Mouse (Mus musculus) heart, embryonic 13.5 days (tissue): ENCODE results near the gene Cmtm2a. TPM values are rescaled to one million over a fixed set of nuclear protein-coding genes. Genes with fewer than 3 reads are reported as not detected.
A peak's percentile ranks its signal among the peaks of the same experiment; 100 is the strongest.
"Not testable (repeated sequence)": the region's sequence is repeated elsewhere in the genome, so short reads cannot be mapped to it uniquely, and the experiment has no call there.

ENCODE experiments used
- ATAC-seq: fragments of 200-750 bp; cut with Nextera tagmentation; 2 replicates; pipeline ENCODE4 v1.8.0; 2017; ENCODE audit warnings: moderate TSS enrichment; ENCODE audit not compliant: insufficient number of reproducible peaks, low FRiP score, low TSS enrichment; ENCODE audit errors: extremely low read depth
- H3K27ac ChIP-seq: fragments of 300-500 bp; sonication (generic); replicated peaks from 2 replicates; pipeline ENCODE4 v1.5.1; 2015; ENCODE audit warnings: moderate library complexity, mild to moderate bottlenecking, inconsistent platforms
- H3K27me3 ChIP-seq: fragments of 300-500 bp; sonication (generic); replicated peaks from 2 replicates; pipeline ENCODE4 v1.6.1; 2015; ENCODE audit warnings: mild to moderate bottlenecking, inconsistent platforms
- H3K36me3 ChIP-seq: fragments of 300-500 bp; sonication (generic); 2 replicates; pipeline ENCODE4 v1.6.1; 2015; ENCODE audit warnings: mild to moderate bottlenecking, inconsistent platforms
- H3K4me1 ChIP-seq: fragments of 300-500 bp; sonication (generic); 2 replicates; pipeline ENCODE4 v1.6.1; 2015; ENCODE audit warnings: inconsistent platforms
- H3K4me2 ChIP-seq: fragments of 300-500 bp; sonication (generic); 2 replicates; pipeline ENCODE4 v1.6.1; 2015; ENCODE audit warnings: inconsistent platforms, mild to moderate bottlenecking, moderate library complexity
- H3K4me3 ChIP-seq: fragments of 300-500 bp; sonication (generic); 2 replicates; pipeline ENCODE4 v1.5.1; 2015; ENCODE audit warnings: moderate library complexity, mild to moderate bottlenecking, inconsistent platforms
- H3K9ac ChIP-seq: fragments of 300-500 bp; sonication (generic); 2 replicates; pipeline ENCODE4 v1.6.1; 2015; ENCODE audit warnings: inconsistent platforms, mild to moderate bottlenecking, moderate library complexity
- H3K9me3 ChIP-seq: fragments of 300-500 bp; sonication (generic); 2 replicates; pipeline ENCODE4 v1.6.1; 2016; ENCODE audit warnings: inconsistent platforms
- WGBS: fragments of 180-500 bp; shearing (Covaris S2); methylation state at CpG from one replicate; pipeline ENCODE4 v1.1.7; 2015; ENCODE audit warnings: mixed read lengths; 5-methylcytosine and 5-hydroxymethylcytosine counted together
- polyA plus RNA-seq: library from polyadenylated mRNA; unstranded; fragments of >200 nt; fragmentation: Nextera tagmentation; extraction: Ambion mirVana; gene quantifications from 2 replicates; pipeline ENCODE4 v1.2.1, GENCODE M21; 2015

Gene Cmtm2a
- polyA plus RNA-seq, 1 experiment from 2014 or later: not detected

- WGBS: 77% methylated on average over 6 of the region's 6 CpGs
These were observed 24.0 kb downstream of the Cmtm2a start for GRCm38 (mm10) chr8:104268937-104269440.

GRCm38 (mm10) chr8:104268368-104268767, 24.6 kb downstream of the Cmtm2a start:
- H3K4me3 ChIP-seq: no peak overlapping the region
- no peak for ATAC-seq
- peaks cover 15% of the 10 kb centered on the region for H3K36me3 ChIP-seq
- no peaks in the 10 kb centered on the region for H3K4me1 ChIP-seq
- no peak overlapping the region for H3K27ac ChIP-seq
- H3K9me3 ChIP-seq: no peaks in the 10 kb centered on the region
- no peak overlapping the region for H3K4me2 ChIP-seq
- H3K9ac ChIP-seq: no peak overlapping the region
- H3K27me3 ChIP-seq: no peaks in the 10 kb centered on the region

More at GRCm38 (mm10) chr8:104268937-104269440, 24.0 kb downstream of the Cmtm2a start:
- Histone ChIP-seq H3K4me3 (no peak overlapping the region), H3K27me3 (no peaks in the 10 kb centered on the region), H3K9me3 (no peaks in the 10 kb centered on the region), H3K36me3 (peaks cover 9% of the 10 kb centered on the region), H3K4me2 (no peak overlapping the region), H3K9ac (no peak overlapping the region), H3K4me1 (no peaks in the 10 kb centered on the region), H3K27ac (no peak overlapping the region)
- no peak for ATAC-seq

GRCm38 (mm10) chr8:104264271-104264935, 28.6 kb downstream of the Cmtm2a start:
- H3K36me3 ChIP-seq: peaks cover 31% of the 10 kb centered on the region
- not testable (repeated sequence) for H3K4me2 ChIP-seq, H3K27ac ChIP-seq, H3K4me1 ChIP-seq, H3K9me3 ChIP-seq, ATAC-seq, H3K27me3 ChIP-seq, H3K4me3 ChIP-seq, H3K9ac ChIP-seq
- WGBS: 93% methylated on average over 22 of the region's 22 CpGs

- 88% methylated on average over 5 of the region's 5 CpGs for WGBS
- not testable (repeated sequence) for H3K9ac ChIP-seq, H3K4me1 ChIP-seq, H3K9me3 ChIP-seq, H3K4me2 ChIP-seq, ATAC-seq, H3K4me3 ChIP-seq, H3K27ac ChIP-seq, H3K27me3 ChIP-seq
- peaks cover 55% of the 10 kb centered on the region for H3K36me3 ChIP-seq
These were observed 31.2 kb downstream of the Cmtm2a start for GRCm38 (mm10) chr8:104261802-104262201.

GRCm38 (mm10) chr8:104253016-104253415, 40.0 kb downstream of the Cmtm2a start:
- H3K4me3 ChIP-seq: no peak overlapping the region
- H3K27me3 ChIP-seq: no peaks in the 10 kb centered on the region
- H3K4me1 ChIP-seq: peaks cover 12% of the 10 kb centered on the region
- H3K27ac ChIP-seq: no peak overlapping the region
- H3K9ac ChIP-seq: no peak overlapping the region
- peaks cover 9% of the 10 kb centered on the region for H3K36me3 ChIP-seq
- H3K9me3 ChIP-seq: no peaks in the 10 kb centered on the region
- ATAC-seq: no peak
- WGBS: 86% methylated on average over 3 of the region's 3 CpGs
- no peak overlapping the region for H3K4me2 ChIP-seq

GRCm38 (mm10) chr8:104251461-104251860, 41.5 kb downstream of the Cmtm2a start:
- Histone ChIP-seq H3K27me3 (no peaks in the 10 kb centered on the region), H3K36me3 (0 out of 2 replicates have a peak, but pooled peaks cover 2% of the 10 kb centered on the region), H3K9ac (peak overlapping the region; percentile 88), H3K4me2 (peak overlapping the region; percentile 76), H3K4me3 (peak overlapping the region; percentile 68), H3K4me1 (peaks cover 25% of the 10 kb centered on the region), H3K27ac (peak overlapping the region; percentile 71; the same call in 1 of the 2 replicates), H3K9me3 (no peaks in the 10 kb centered on the region)
- under 1% methylated on average over 7 of the region's 7 CpGs for WGBS
- no peak for ATAC-seq

GRCm38 (mm10) chr8:104250439-104251367, 42.3 kb downstream of the Cmtm2a start, which contains the start of gene Cklf:
Gene Cklf (plus strand): TSS chr8:104250861.
- H3K9ac ChIP-seq: peak within 1 kb of the TSS; percentile 88
- peak within 1 kb of the TSS; percentile 68 for H3K4me3 ChIP-seq
- H3K36me3 ChIP-seq: 0 out of 2 replicates have a peak, but pooled peaks cover 4% of the 10 kb centered on the region
- H3K9me3 ChIP-seq: no peaks in the 10 kb centered on the region
- 3% methylated on average over 41 of the region's 41 CpGs for WGBS
- peak; percentile 72 for ATAC-seq
- no peaks in the 10 kb centered on the region for H3K27me3 ChIP-seq
- peaks cover 25% of the 10 kb centered on the region for H3K4me1 ChIP-seq
- peak within 1 kb of the TSS; percentile 71 for H3K27ac ChIP-seq
- peak within 1 kb of the TSS; percentile 76 for H3K4me2 ChIP-seq

GRCm38 (mm10) chr8:104249442-104249996, 43.5 kb downstream of the Cmtm2a start:
- no peak overlapping the region for H3K4me2 ChIP-seq
- H3K36me3 ChIP-seq: peaks cover 13% of the 10 kb centered on the region
- no peak overlapping the region for H3K4me3 ChIP-seq
- no peak overlapping the region for H3K9ac ChIP-seq
- no peaks in the 10 kb centered on the region for H3K27me3 ChIP-seq
- WGBS: 80% methylated on average over 7 of the region's 7 CpGs
- H3K9me3 ChIP-seq: no peaks in the 10 kb centered on the region
- no peak for ATAC-seq
- peaks cover 25% of the 10 kb centered on the region for H3K4me1 ChIP-seq
- H3K27ac ChIP-seq: no peak overlapping the region

GRCm38 (mm10) chr8:104248276-104248675, 44.7 kb downstream of the Cmtm2a start, which contains the start of gene Tk2:
Gene Tk2 (minus strand): TSS chr8:104248558.
- Histone ChIP-seq H3K4me2 (peak within 1 kb of the TSS; percentile 88), H3K27ac (0 out of 2 replicates have a peak within 1 kb of the TSS, but pooled peaks have one; percentile 20), H3K36me3 (peaks cover 24% of the 10 kb centered on the region), H3K9ac (peak within 1 kb of the TSS; percentile 87), H3K4me1 (peaks cover 25% of the 10 kb centered on the region), H3K27me3 (no peaks in the 10 kb centered on the region), H3K9me3 (no peaks in the 10 kb centered on the region), H3K4me3 (peak within 1 kb of the TSS; percentile 78)
- peak; percentile 78 for ATAC-seq
- WGBS: under 1% methylated on average over 28 of the region's 28 CpGs

- H3K4me1 ChIP-seq: peaks cover 25% of the 10 kb centered on the region
- H3K4me3 ChIP-seq: peak overlapping the region; percentile 78
- H3K4me2 ChIP-seq: peak overlapping the region; percentile 88
- no peak overlapping the region for H3K27ac ChIP-seq
- 3% methylated on average over 11 of the region's 11 CpGs for WGBS
- ATAC-seq: no peak
- peak overlapping the region; percentile 87 for H3K9ac ChIP-seq
- H3K9me3 ChIP-seq: no peaks in the 10 kb centered on the region
- no peaks in the 10 kb centered on the region for H3K27me3 ChIP-seq
- peaks cover 28% of the 10 kb centered on the region for H3K36me3 ChIP-seq
These were observed 45.1 kb downstream of the Cmtm2a start for GRCm38 (mm10) chr8:104247908-104248275.
